Mouse (Mus musculus): Measurements from ENCODE around the gene C1qb. TPM values are rescaled to one million over a fixed set of nuclear protein-coding genes. Genes with fewer than 3 reads are reported as not detected.

C1qb gene
- 252 and 358 TPM in 2 replicates for polyA plus RNA-seq (2012; rRNA removed; ENCODE audit: low replicate concordance)

DNA sequence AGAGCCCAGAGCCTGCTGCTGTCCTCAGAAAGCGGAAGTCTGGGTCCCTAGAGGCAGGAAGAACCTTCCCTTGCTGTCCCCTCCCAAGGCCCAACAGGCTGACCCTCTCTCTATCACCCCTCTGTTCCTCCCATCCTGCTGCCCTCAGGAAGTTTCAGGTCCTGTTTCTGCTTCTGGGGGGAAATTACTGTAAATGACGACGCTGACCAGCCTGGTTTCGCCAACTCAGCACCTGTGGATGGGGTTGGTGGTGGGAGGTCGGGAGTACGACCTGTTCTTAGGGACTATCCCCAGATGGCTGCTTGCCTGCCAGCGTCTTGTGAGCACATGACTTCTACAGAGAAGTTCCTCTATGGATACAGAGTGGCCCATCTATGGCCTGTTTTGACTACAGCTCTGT, at the start of gene C1qb:
C1qb (minus strand) TSS at position 87 of the 400 bp plus-strand sequence.

DNA sequence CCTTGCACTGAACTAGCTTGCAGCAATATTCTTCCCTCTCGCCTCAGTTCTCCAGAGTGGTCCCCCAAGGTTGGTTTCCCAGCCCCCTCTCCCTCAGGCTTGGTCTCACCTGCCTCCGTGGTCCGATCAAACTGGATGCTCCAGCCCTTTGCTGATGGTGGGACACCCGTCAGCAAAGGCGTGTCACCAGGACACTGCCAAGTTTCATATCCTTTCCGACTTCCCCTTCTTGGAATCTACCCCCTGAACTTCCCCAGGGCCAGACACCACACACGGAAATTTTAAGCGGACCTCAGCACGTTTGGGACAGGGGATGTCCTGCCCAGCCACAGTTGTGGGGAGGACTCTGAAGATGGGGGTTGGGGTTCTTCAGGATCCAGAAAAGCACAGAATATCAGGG, 12.7 kb upstream of the C1qb start, which contains the start of gene C1qa:
C1qa (minus strand) TSS at position 167 of the 400 bp plus-strand sequence.

DNA sequence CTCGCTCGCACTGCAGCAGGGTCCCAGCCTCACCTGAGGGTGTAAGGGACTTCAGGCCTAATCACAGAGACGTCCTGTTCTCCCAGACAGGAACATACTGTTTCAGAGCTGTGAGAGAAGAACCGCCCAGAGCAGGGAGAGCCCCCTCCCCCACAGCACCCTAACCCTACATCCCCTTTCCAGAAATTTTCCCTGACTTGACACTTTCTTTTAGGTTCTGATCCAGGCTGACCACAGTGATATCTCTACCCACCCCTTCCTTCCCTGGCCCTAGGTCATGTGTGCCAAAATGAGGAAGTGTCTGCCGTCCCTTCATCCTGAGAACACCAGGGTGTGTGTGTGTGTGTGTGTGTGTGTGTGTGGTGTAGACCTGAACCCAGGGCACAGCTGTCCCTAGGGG, 6.8 kb upstream of the C1qb start, which contains the start of gene C1qc:
C1qc (minus strand) TSS at position 255 of the 400 bp plus-strand sequence.

DNA sequence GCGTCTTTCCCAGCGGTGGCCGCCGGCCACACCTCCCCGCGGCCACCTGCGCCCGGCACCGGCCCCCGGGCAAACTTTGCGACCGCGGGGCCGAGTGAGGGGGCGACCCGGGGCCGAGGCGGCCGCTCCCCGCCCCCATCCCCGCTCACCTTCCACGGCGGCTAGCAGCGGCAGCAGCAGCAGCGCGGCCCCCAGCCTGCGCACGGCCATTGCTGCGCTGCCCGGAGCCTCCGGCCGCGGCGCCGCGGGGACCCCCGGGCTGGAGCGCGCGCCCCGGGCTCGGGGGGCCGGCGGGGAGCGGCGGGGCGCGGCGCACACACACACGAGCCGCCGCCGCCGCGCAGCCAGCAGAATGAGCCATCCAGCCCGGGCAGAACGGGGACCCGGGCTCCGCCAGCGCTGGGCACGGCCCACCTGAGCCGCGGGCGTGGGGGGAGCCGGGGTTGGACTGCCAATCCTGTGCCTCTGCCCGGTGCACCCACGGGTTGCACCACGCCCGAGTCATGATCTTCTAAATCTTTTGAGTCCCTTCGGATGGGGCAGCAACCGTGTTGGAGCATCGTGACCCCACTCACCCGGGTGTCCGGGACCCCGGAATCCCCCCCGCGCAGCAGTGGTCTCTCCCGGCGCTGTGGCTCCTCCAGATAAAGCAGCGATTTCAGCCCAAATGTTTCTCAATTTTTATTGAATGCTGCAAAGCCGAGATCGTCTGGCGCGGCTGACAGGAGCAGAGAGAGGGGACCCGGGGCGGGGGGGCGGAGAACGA, 50.2 kb downstream of the C1qb start, which contains the start of gene Ephb2:
Ephb2 (minus strand) TSS at position 368 of the 766 bp plus-strand sequence.

Other genes with a start within 250 kb of the C1qb start
- gene Ephb2, start 50.2 kb downstream of the C1qb start, polyA plus RNA-seq (2012; rRNA removed; ENCODE audit: low replicate concordance): 28.6 and 78.8 TPM in 2 replicates
- gene C1qc, start 6.9 kb upstream of the C1qb start, polyA plus RNA-seq (2012; rRNA removed; ENCODE audit: low replicate concordance): 222 and 299 TPM in 2 replicates
- 161 and 229 TPM in 2 replicates for gene C1qa, start 12.6 kb upstream of the C1qb start, polyA plus RNA-seq (2012; rRNA removed; ENCODE audit: low replicate concordance)
- gene Epha8, start 70.6 kb upstream of the C1qb start, polyA plus RNA-seq (2012; rRNA removed; ENCODE audit: low replicate concordance): 2.8 TPM in 1 of 2 replicates, not detected in the other
- 6.9 and 15.0 TPM in 2 replicates for gene Zbtb40, start 162.6 kb upstream of the C1qb start, polyA plus RNA-seq (2012; rRNA removed; ENCODE audit: low replicate concordance)

All from subcutaneous adipose tissue, adult 2 months (tissue).